Mouse (Mus musculus) embryonic facial prominence, embryonic 11.5 days (tissue): ENCODE data around the gene Tas2r136. TPM values are rescaled to one million over a fixed set of nuclear protein-coding genes. Genes with fewer than 3 reads are reported as not detected.
A peak's percentile ranks its signal among the peaks of the same experiment; 100 is the strongest.

ENCODE experiments used
- ATAC-seq: fragments of 200-750 bp; cut with Nextera tagmentation; replicated peaks from 2 replicates; pipeline ENCODE4 v1.8.0; 2017; ENCODE audit warnings: low read depth; ENCODE audit not compliant: insufficient number of reproducible peaks, low FRiP score, low TSS enrichment
- DNase-seq: peaks from one replicate; pipeline ENCODE4 v3.0.0-alpha.2; 2015; ENCODE audit warnings: low spot score
- H3K27ac ChIP-seq: fragments of 300-500 bp; sonication (generic); replicated peaks from 2 replicates; pipeline ENCODE4 v1.5.1; 2014; ENCODE audit warnings: mild to moderate bottlenecking, low read depth, low read length, control low read depth
- H3K27me3 ChIP-seq: fragments of 300-500 bp; sonication (generic); 2 replicates; pipeline ENCODE4 v1.6.1; 2014; ENCODE audit warnings: mild to moderate bottlenecking, low read length, moderate library complexity, mixed read lengths; ENCODE audit not compliant: control insufficient read depth, insufficient read depth
- H3K36me3 ChIP-seq: fragments of 300-500 bp; sonication (generic); replicated peaks from 2 replicates; pipeline ENCODE4 v1.6.1; 2014; ENCODE audit warnings: low read depth, mild to moderate bottlenecking, low read length, moderate library complexity, mixed read lengths; ENCODE audit not compliant: control insufficient read depth, insufficient read depth
- H3K4me1 ChIP-seq: fragments of 300-500 bp; sonication (generic); 2 replicates; pipeline ENCODE4 v1.6.1; 2014; ENCODE audit warnings: low read length, mixed read lengths; ENCODE audit not compliant: control insufficient read depth, insufficient read depth
- H3K4me2 ChIP-seq: fragments of 300-500 bp; sonication (generic); 2 replicates; pipeline ENCODE4 v1.6.1; 2014; ENCODE audit warnings: low read depth, mild to moderate bottlenecking, control low read depth, low read length, moderate library complexity
- H3K4me3 ChIP-seq: fragments of 300-500 bp; sonication (generic); 2 replicates; pipeline ENCODE4 v1.5.1; 2014; ENCODE audit warnings: low read depth, low read length, control low read depth
- H3K9ac ChIP-seq: fragments of 300-500 bp; sonication (generic); replicated peaks from 2 replicates; pipeline ENCODE4 v1.6.1; 2014; ENCODE audit warnings: mild to moderate bottlenecking, control low read depth, low read length
- H3K9me3 ChIP-seq: fragments of 300-500 bp; sonication (generic); replicated peaks from 2 replicates; pipeline ENCODE4 v1.6.1; 2016; ENCODE audit warnings: mild to moderate bottlenecking, low read length, inconsistent platforms, mixed read lengths; ENCODE audit not compliant: control insufficient read depth
- WGBS: fragments of 180-500 bp; shearing (Covaris S2); extraction: QIAGEN DNeasy Blood & Tissue Kit; methylation state at CpG from one replicate; pipeline ENCODE4 v1.1.7; 2014; 5-methylcytosine and 5-hydroxymethylcytosine counted together
- polyA plus RNA-seq: library from polyadenylated mRNA; unstranded; fragments of >200 nt; fragmentation: Nextera tagmentation; extraction: Ambion mirVana; gene quantifications from 2 replicates; pipeline ENCODE4 v1.2.1, GENCODE M21; 2014

Tas2r136 gene
- not detected in 2 replicates for polyA plus RNA-seq

GRCm38 (mm10) chr6:132778062-132778461, at the start of gene Tas2r136:
Tas2r136 (minus strand) TSS chr6:132778162.
- ATAC-seq (no peak), DNase-seq (no peak)
- Histone ChIP-seq H3K4me2 (no peak within 1 kb of the TSS), H3K27me3 (no peaks in the 10 kb centered on the region), H3K4me3 (no peak within 1 kb of the TSS), H3K4me1 (no peaks in the 10 kb centered on the region), H3K9ac (no peak within 1 kb of the TSS), H3K27ac (no peak within 1 kb of the TSS), H3K9me3 (no peaks in the 10 kb centered on the region), H3K36me3 (no peaks in the 10 kb centered on the region)

- Histone ChIP-seq H3K36me3 (no peaks in the 10 kb centered on the region), H3K4me1 (no peaks in the 10 kb centered on the region), H3K27me3 (no peaks in the 10 kb centered on the region), H3K9me3 (no peaks in the 10 kb centered on the region), H3K4me3 (no peak within 1 kb of the TSS), H3K9ac (no peak within 1 kb of the TSS), H3K27ac (no peak within 1 kb of the TSS), H3K4me2 (no peak within 1 kb of the TSS)
- WGBS = 83% methylated on average over 1 of the region's 1 CpGs
- no peak for ATAC-seq
- DNase-seq = no peak
Observed at GRCm38 (mm10) chr6:132802518-132802917, 24.6 kb upstream of the Tas2r136 start, which contains the start of gene Tas2r117. Tas2r117 (plus strand) TSS chr6:132802818.

DNA sequence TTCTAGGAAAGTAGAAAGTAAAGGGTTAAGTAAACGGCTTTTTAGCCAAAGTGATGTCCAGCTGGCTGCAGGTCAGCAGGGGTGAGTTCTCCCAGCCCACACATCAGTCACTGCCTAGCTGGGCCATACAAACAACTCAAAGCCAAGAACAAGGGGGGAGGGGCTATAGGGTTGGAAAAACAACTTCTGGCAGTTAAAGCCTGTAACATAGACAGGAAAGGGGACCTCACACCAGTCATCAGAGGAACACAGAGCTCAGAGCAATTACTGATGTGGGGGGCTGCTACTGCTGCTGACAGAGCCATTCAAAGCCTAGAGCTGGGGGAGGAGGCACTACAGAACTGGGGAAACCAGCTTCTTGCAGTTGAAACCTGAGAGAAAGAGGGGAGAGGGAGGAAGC, 17.4 kb upstream of the Tas2r136 start:
- Histone ChIP-seq H3K4me2 (no peak overlapping the region), H3K9me3 (no peaks in the 10 kb centered on the region), H3K36me3 (no peaks in the 10 kb centered on the region), H3K27me3 (no peaks in the 10 kb centered on the region), H3K9ac (no peak overlapping the region), H3K27ac (no peak overlapping the region), H3K4me1 (no peaks in the 10 kb centered on the region), H3K4me3 (no peak overlapping the region)
- 19% methylated on average over 1 of the region's 1 CpGs for WGBS
- 0 out of 2 replicates have a peak, but pooled peaks have one; percentile 29 for ATAC-seq
- DNase-seq = peak; percentile 39

DNA sequence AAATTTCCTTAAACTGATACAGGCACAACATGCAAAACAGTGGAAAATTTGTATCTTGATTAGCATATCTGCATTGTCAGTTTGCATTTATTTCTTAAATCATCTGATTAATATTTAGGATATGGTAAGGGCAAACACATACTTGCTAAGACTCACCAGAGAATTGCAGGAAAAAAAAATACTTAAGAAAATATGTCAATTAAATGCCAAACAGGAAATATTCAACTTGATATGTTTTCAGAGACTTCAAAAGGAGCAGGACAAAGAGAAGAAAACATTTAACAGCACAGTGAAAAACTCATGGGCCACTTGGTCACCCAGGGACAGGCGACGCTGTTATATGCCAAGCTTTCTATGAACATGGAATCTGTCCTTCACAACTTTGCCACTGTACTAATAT, 16.1 kb downstream of the Tas2r136 start, which contains the start of gene Tas2r102:
Gene Tas2r102, plus strand, starts transcription at position 301 of the 400 bp plus-strand sequence.
- no peak within 1 kb of the TSS for H3K27ac ChIP-seq
- no peak within 1 kb of the TSS for H3K4me3 ChIP-seq
- 86% methylated on average over 2 of the region's 2 CpGs for WGBS
- H3K9ac ChIP-seq = no peak within 1 kb of the TSS
- ATAC-seq (no peak), DNase-seq (no peak)
- no peaks in the 10 kb centered on the region for H3K4me1 ChIP-seq
- H3K9me3 ChIP-seq = no peaks in the 10 kb centered on the region
- H3K4me2 ChIP-seq = no peak within 1 kb of the TSS
- no peaks in the 10 kb centered on the region for H3K36me3 ChIP-seq
- H3K27me3 ChIP-seq = no peaks in the 10 kb centered on the region

DNA sequence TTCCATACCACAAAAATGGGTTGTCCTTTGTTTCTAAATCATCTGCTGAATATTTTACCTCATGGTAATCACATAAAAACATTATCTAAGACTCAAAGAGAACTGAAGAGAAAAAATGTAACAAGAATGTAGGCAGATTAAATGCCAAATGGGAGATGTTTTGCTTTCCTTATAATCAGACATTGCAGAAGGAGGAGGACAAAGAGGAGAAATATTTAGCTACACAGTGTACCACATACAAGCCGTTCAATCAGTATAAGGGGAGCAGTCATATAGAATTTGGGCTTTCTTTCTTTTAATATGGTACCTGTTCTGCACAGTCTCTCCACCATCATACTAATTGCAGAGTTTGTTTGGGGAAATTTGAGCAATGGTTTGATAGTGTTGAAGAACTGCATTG, 23.5 kb downstream of the Tas2r136 start, which contains the start of gene Tas2r124:
Gene Tas2r124, plus strand, starts transcription at position 301 of the 400 bp plus-strand sequence.
- 89% methylated on average over 1 of the region's 1 CpGs for WGBS

DNA sequence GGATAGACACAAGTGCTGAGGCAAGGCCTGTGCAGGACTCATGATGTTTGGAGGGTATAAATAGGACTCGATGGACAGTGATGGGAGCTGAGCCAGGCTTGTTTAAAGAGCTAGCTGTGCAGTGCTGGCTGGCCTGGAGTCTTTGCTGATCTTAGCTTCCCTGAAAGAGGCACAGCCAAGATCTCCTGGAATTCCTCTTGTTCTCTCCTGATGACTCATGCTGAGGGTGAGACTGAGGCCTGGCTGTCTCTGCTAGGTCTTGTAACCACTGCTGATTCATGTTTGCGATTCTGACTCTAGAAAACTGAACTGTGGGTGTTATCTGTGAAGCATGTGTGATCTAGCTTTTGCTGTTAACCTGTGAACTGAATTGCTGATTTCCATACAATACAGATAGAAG, 27.8 kb downstream of the Tas2r136 start:
- H3K4me3 ChIP-seq = no peak overlapping the region
- WGBS = 80% methylated on average over 2 of the region's 2 CpGs
- DNase-seq = no peak
- no peak for ATAC-seq
- H3K4me2 ChIP-seq = no peak overlapping the region
- H3K4me1 ChIP-seq = no peaks in the 10 kb centered on the region
- H3K27me3 ChIP-seq = no peaks in the 10 kb centered on the region
- H3K9me3 ChIP-seq = no peaks in the 10 kb centered on the region
- H3K36me3 ChIP-seq = no peaks in the 10 kb centered on the region
- H3K9ac ChIP-seq = no peak overlapping the region
- H3K27ac ChIP-seq = no peak overlapping the region

More for the DNA sequence above, 23.5 kb downstream of the Tas2r136 start, which contains the start of gene Tas2r124:
- Histone ChIP-seq H3K4me3 (no peak within 1 kb of the TSS), H3K27me3 (no peaks in the 10 kb centered on the region), H3K4me1 (no peaks in the 10 kb centered on the region), H3K9me3 (no peaks in the 10 kb centered on the region), H3K27ac (no peak within 1 kb of the TSS), H3K4me2 (no peak within 1 kb of the TSS), H3K36me3 (no peaks in the 10 kb centered on the region), H3K9ac (no peak within 1 kb of the TSS)
- no peak for ATAC-seq
- no peak for DNase-seq

DNA sequence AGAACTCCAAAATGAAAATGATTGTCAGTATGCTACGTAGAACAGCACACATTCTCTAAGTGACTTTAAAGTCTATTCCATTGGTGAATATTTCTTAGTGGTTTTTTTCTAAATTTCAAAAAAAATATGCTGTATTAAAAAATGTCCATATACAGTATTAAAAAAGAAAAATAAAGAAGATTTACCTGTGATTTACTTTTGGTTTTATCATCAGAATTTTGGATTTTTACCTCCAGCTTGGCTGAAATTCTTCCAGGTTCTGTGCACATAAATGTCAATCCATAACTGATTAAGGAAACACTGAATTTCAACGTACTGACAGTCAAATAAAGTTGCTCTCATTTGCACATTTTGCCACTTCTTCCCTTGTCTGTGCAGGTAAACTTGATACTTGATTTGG, 40.0 kb downstream of the Tas2r136 start, which contains the start of gene Tas2r115:
Gene Tas2r115, minus strand, starts transcription at position 101 of the 400 bp plus-strand sequence.
- H3K4me1 ChIP-seq = no peaks in the 10 kb centered on the region
- 77% methylated on average over 2 of the region's 2 CpGs for WGBS
- H3K4me2 ChIP-seq = no peak within 1 kb of the TSS
- H3K36me3 ChIP-seq = no peaks in the 10 kb centered on the region
- DNase-seq (no peak), ATAC-seq (no peak)
- no peak within 1 kb of the TSS for H3K27ac ChIP-seq
- H3K4me3 ChIP-seq = no peak within 1 kb of the TSS
- no peaks in the 10 kb centered on the region for H3K9me3 ChIP-seq
- no peak within 1 kb of the TSS for H3K9ac ChIP-seq
- H3K27me3 ChIP-seq = no peaks in the 10 kb centered on the region
